Mouse (Mus musculus) midbrain, embryonic 11.5 days (tissue): ENCODE data around the gene Olfr142. TPM values are rescaled to one million over a fixed set of nuclear protein-coding genes. Genes with fewer than 3 reads are reported as not detected.
"Not testable (repeated sequence)": the region's sequence is repeated elsewhere in the genome, so short reads cannot be mapped to it uniquely, and the experiment has no call there.

Experiments
- ATAC-seq: fragments of 200-750 bp; cut with Nextera tagmentation; 2 replicates; pipeline ENCODE4 v1.8.0; 2017; ENCODE audit warnings: moderate TSS enrichment, moderate library complexity; ENCODE audit not compliant: low FRiP score
- DNase-seq: peaks from one replicate; pipeline ENCODE4 v3.0.0; 2015; ENCODE audit warnings: low spot score; ENCODE audit errors: missing footprints
- H3K27ac ChIP-seq: fragments of 300-500 bp; sonication (generic); 2 replicates; pipeline ENCODE4 v1.5.1; 2014; ENCODE audit warnings: low read depth, low read length
- H3K27me3 ChIP-seq: fragments of 300-500 bp; sonication (generic); 2 replicates; pipeline ENCODE4 v1.6.1; 2014; ENCODE audit warnings: mild to moderate bottlenecking, low read length, moderate library complexity, mixed read lengths; ENCODE audit not compliant: control insufficient read depth, insufficient read depth
- H3K36me3 ChIP-seq: fragments of 300-500 bp; sonication (generic); 2 replicates; pipeline ENCODE4 v1.6.1; 2014; ENCODE audit warnings: mild to moderate bottlenecking, low read length, moderate library complexity, mixed read lengths; ENCODE audit not compliant: control insufficient read depth, insufficient read depth
- H3K4me1 ChIP-seq: fragments of 300-500 bp; sonication (generic); 2 replicates; pipeline ENCODE4 v1.6.1; 2014; ENCODE audit warnings: low read length; ENCODE audit not compliant: control insufficient read depth, insufficient read depth
- H3K4me2 ChIP-seq: fragments of 300-500 bp; sonication (generic); 2 replicates; pipeline ENCODE4 v1.6.1; 2014; ENCODE audit warnings: mild to moderate bottlenecking, moderate library complexity
- H3K4me3 ChIP-seq: fragments of 300-500 bp; sonication (generic); 2 replicates; pipeline ENCODE4 v1.5.1; 2014; ENCODE audit warnings: low read depth, low read length
- H3K9ac ChIP-seq: fragments of 300-500 bp; sonication (generic); 2 replicates; pipeline ENCODE4 v1.6.1; 2014; ENCODE audit warnings: low read length
- H3K9me3 ChIP-seq: fragments of 300-500 bp; sonication (generic); 2 replicates; pipeline ENCODE4 v1.6.1; 2016; ENCODE audit warnings: low read length; ENCODE audit not compliant: control insufficient read depth
- WGBS: fragments of 180-500 bp; shearing (Covaris S2); extraction: QIAGEN DNeasy Blood & Tissue Kit; methylation state at CpG from one replicate; pipeline ENCODE4 v1.1.7; 2014; 5-methylcytosine and 5-hydroxymethylcytosine counted together
- polyA plus RNA-seq: library from polyadenylated mRNA; unstranded; fragments of >200 nt; fragmentation: Nextera tagmentation; extraction: Ambion mirVana; gene quantifications from 2 replicates; pipeline ENCODE4 v1.2.1, GENCODE M21; 2014

The Olfr142 gene
- polyA plus RNA-seq: not detected in 2 replicates

DNA sequence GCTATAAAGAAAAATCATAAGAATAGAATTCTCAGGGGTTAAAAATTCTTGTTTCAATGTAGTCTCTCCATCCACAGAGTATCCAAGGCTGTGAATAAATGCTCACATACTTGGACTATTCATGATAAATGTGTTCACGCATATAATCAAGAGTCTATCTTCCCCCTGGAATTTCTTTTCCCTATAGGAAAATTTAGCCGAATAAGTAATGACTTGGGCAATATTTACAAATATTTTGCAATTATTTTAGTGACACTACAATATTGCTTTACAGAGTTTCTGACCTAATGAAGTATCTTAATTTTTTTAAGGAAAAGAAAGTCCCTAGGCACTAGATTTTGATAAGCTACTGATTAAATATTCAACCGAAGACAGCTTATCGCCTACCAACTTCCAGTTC is at the start of gene Olfr142:
Gene Olfr142, minus strand, starts transcription at position 101 of the 400 bp plus-strand sequence.
- Histone ChIP-seq H3K4me1 (no peaks in the 10 kb centered on the region), H3K4me2 (no peak within 1 kb of the TSS), H3K4me3 (no peak within 1 kb of the TSS), H3K27me3 (no peaks in the 10 kb centered on the region), H3K9ac (no peak within 1 kb of the TSS), H3K27ac (no peak within 1 kb of the TSS), H3K9me3 (no peaks in the 10 kb centered on the region), H3K36me3 (no peaks in the 10 kb centered on the region)
- ATAC-seq (no peak), DNase-seq (no peak)
- 93% methylated on average over 4 of the region's 4 CpGs for WGBS

DNA sequence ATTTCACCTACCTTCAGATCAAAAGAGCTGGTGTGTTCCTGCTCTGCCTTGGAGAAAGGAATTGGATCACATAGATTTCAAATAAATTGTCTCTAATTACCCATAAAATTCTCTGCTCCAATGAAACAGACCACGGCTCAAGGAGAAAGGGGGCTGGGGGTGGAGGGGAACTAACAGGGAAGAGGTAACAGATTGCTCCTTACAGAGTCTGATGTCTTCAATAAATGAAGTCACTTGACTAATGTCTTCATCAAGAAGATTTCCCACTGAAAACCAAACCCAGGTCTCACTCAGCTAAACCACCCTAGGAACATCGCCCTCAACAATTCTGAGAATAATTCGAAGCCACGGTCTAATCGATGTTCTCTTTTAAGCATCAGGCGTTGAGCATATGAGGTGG is 35.3 kb upstream of the Olfr142 start, which contains the start of gene Olfr1272:
Gene Olfr1272, minus strand, starts transcription at position 101 of the 400 bp plus-strand sequence.
- H3K9me3 ChIP-seq: no peaks in the 10 kb centered on the region
- no peak for DNase-seq
- no peak within 1 kb of the TSS for H3K27ac ChIP-seq
- 90% methylated on average over 6 of the region's 6 CpGs for WGBS
- H3K4me2 ChIP-seq: no peak within 1 kb of the TSS
- ATAC-seq: no peak
- H3K9ac ChIP-seq: no peak within 1 kb of the TSS
- H3K27me3 ChIP-seq: no peaks in the 10 kb centered on the region
- no peaks in the 10 kb centered on the region for H3K4me1 ChIP-seq
- H3K36me3 ChIP-seq: no peaks in the 10 kb centered on the region
- H3K4me3 ChIP-seq: no peak within 1 kb of the TSS

DNA sequence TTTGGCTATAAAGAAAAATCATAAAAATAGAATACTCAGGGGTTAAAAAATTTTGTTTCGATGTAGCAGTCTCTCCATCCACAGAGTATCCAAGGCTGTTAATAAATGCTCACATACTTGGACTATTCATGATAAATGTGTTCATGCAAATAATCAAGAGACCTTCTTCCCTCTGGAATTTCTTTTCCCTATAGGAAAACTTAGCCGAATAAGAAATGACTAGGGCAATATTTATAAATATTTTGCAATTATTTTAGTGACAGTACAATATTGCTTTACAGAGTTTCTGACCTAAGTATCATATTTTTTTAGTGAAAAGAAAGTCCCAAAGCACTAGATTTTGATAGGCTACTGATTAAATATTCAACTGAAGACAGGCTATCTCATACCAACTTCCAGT is 13.5 kb upstream of the Olfr142 start, which contains the start of gene Olfr1271:
Gene Olfr1271, minus strand, starts transcription at position 101 of the 400 bp plus-strand sequence.
- ATAC-seq: no peak

DNA sequence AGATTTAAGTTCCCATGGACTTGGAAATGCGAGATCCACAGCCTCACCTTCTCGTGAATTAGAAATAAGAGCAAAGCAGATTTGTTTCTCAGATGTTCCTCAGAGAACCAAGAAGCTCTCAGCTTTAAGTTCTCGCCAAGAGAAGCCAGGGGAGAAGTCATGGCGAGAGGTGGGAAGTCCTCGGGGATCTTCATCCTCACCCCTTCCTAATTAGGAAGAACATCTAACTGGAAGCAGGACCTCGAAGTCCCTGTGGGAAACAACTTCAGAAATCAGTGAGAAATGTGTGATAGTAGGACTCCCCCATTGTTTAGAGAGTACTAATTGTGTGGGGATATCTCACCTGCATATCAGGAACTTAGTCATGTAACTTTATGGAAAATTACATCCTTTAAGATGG is 33.0 kb downstream of the Olfr142 start, which contains the start of gene Olfr1506:
Gene Olfr1506, minus strand, starts transcription at position 101 of the 400 bp plus-strand sequence.
- not testable (repeated sequence) for H3K4me2 ChIP-seq, H3K9ac ChIP-seq, DNase-seq, H3K4me1 ChIP-seq, H3K36me3 ChIP-seq, ATAC-seq, H3K9me3 ChIP-seq, H3K4me3 ChIP-seq, H3K27ac ChIP-seq, H3K27me3 ChIP-seq
- WGBS: no CpG with 5 or more reads among the region's 6 CpGs

More for the DNA sequence above, 13.5 kb upstream of the Olfr142 start, which contains the start of gene Olfr1271:
- no peaks in the 10 kb centered on the region for H3K4me1 ChIP-seq
- H3K27ac ChIP-seq: no peak within 1 kb of the TSS
- WGBS: 90% methylated on average over 2 of the region's 2 CpGs
- no peaks in the 10 kb centered on the region for H3K9me3 ChIP-seq
- no peaks in the 10 kb centered on the region for H3K36me3 ChIP-seq
- H3K4me3 ChIP-seq: no peak within 1 kb of the TSS
- H3K9ac ChIP-seq: no peak within 1 kb of the TSS
- H3K27me3 ChIP-seq: no peaks in the 10 kb centered on the region
- DNase-seq: no peak
- H3K4me2 ChIP-seq: no peak within 1 kb of the TSS

Other genes with a start within 250 kb of the Olfr142 start
- not detected in 2 replicates for gene Olfr1263, start 245.5 kb downstream of the Olfr142 start, polyA plus RNA-seq
- not detected in 2 replicates for gene Olfr1264, start 232.0 kb downstream of the Olfr142 start, polyA plus RNA-seq
- gene Olfr1265, start 222.3 kb downstream of the Olfr142 start, polyA plus RNA-seq: not detected in 2 replicates
- gene Olfr140, start 194.0 kb downstream of the Olfr142 start, polyA plus RNA-seq: not detected in 2 replicates
- gene Olfr1269, start 136.2 kb downstream of the Olfr142 start, polyA plus RNA-seq: not detected in 2 replicates
- not detected in 2 replicates for gene Olfr32, start 115.3 kb downstream of the Olfr142 start, polyA plus RNA-seq
- gene Olfr1270, start 104.5 kb downstream of the Olfr142 start, polyA plus RNA-seq: not detected in 2 replicates
- not detected in 2 replicates for gene Olfr1506, start 33.1 kb downstream of the Olfr142 start, polyA plus RNA-seq
- not detected in 2 replicates for gene Olfr1271, start 13.4 kb upstream of the Olfr142 start, polyA plus RNA-seq
- not detected in 2 replicates for gene Olfr1272, start 35.2 kb upstream of the Olfr142 start, polyA plus RNA-seq
- not detected in 2 replicates for gene Gm13769, start 64.6 kb upstream of the Olfr142 start, polyA plus RNA-seq
- gene Olfr1274-ps, start 141.1 kb upstream of the Olfr142 start, polyA plus RNA-seq: not detected in 2 replicates